Mouse (Mus musculus): ENCODE measurements around the gene Utp4.

- TF ChIP-seq POLR2A (IDR thresholded peaks at IDR 0.05; ENCODE audit: insufficient read depth, low read depth, low read length) (no peak), EP300 (IDR thresholded peaks at IDR 0.05; ENCODE audit: insufficient read depth, low read depth, low read length) (no peak), CTCF (IDR thresholded peaks at IDR 0.05) (no peak)
These were observed 69.9 kb downstream of the Utp4 start for GRCm38 (mm10) chr8:106963365-106963764.

All from heart, adult 2 months (tissue).